In genomic region chr7:24662575-24662974, GRCm38 (mm10) we compare ENCODE assay signal across 9 mouse cellular contexts. TPM values are rescaled to one million over a fixed set of nuclear protein-coding genes. Genes with fewer than 3 reads are reported as not detected.
DNase-seq lines count a peak whose midpoint lies in the region; ATAC-seq and TF ChIP-seq lines count a peak whose summit lies in the region.
"Had no signal": no experiment of that assay in that cellular context is flagged by ENCODE, and none has a peak within 500 bp of the region (broad histone marks: within the 10 kb centered on the region; RNA-seq: fewer than 3 reads in every experiment).

No protein-coding gene starts in this region.

- no peaks in the 10 kb centered on the region for H3K27me3 ChIP-seq in kidney, embryonic 14.5 days (ENCODE audit: control insufficient read depth, insufficient read depth, low read length)
- H3K27me3 ChIP-seq in limb, embryonic 14.5 days (ENCODE audit: control insufficient read depth, insufficient read depth, low read length), result no peaks in the 10 kb centered on the region

- ATAC-seq in common myeloid progenitor, adult 5-6 weeks (replicated peaks; ENCODE audit: low read depth, poor library complexity, severe bottlenecking), result peak; percentile 90
- peak; percentile 64; the same call in 1 of the 2 replicates for ATAC-seq in kidney, embryonic 14.5 days (ENCODE audit: low FRiP score, low TSS enrichment)
- ATAC-seq in limb, embryonic 14.5 days (ENCODE audit: low FRiP score, low read depth), result no peak
- peak; percentile 79 for ATAC-seq in monocyte, adult 5-6 weeks (replicated peaks; ENCODE audit: insufficient number of reproducible peaks, low FRiP score, low TSS enrichment, poor library complexity, severe bottlenecking)

- no peak for TF ChIP-seq POLR2A in limb, embryonic 14.5 days (IDR thresholded peaks at IDR 0.05; ENCODE audit: borderline replicate concordance, extremely low read depth, insufficient read depth, insufficient read length)

- intact Hi-C loops in gastrocnemius, postnatal 14 days (cut with DNase I; ENCODE audit: low total_unique reads), result loop anchor here (5.0 kb wide), 1 partner anchor 65 kb away; no protein-coding TSS in a partner anchor

- H3K9ac ChIP-seq in kidney, embryonic 14.5 days (ENCODE audit: low read depth, low read length), result no peak overlapping the region
- H3K9ac ChIP-seq in limb, embryonic 14.5 days (ENCODE audit: low read depth, low read length, severe bottlenecking), result no peak overlapping the region

- no peak overlapping the region for H3K27ac ChIP-seq in kidney, embryonic 14.5 days (ENCODE audit: low read depth, low read length)
- no peak overlapping the region for H3K27ac ChIP-seq in limb, embryonic 14.5 days (replicated peaks; ENCODE audit: low read depth, low read length)

- H3K36me3 ChIP-seq in kidney, embryonic 14.5 days (ENCODE audit: control insufficient read depth, insufficient read depth, low read length), result no peaks in the 10 kb centered on the region
- H3K36me3 ChIP-seq in limb, embryonic 14.5 days (ENCODE audit: control insufficient read depth, insufficient read depth, low read length), result no peaks in the 10 kb centered on the region

- H3K4me2 ChIP-seq in kidney, embryonic 14.5 days (replicated peaks; ENCODE audit: low read depth, low read length), result no peak overlapping the region
- H3K4me2 ChIP-seq in limb, embryonic 14.5 days (replicated peaks; ENCODE audit: low read depth, low read length, severe bottlenecking), result no peak overlapping the region

- H3K4me3 ChIP-seq in kidney, embryonic 14.5 days (ENCODE audit: low read length), result no peak overlapping the region
- H3K4me3 ChIP-seq in limb, embryonic 14.5 days (replicated peaks; ENCODE audit: low read length), result no peak overlapping the region

- no peaks in the 10 kb centered on the region for H3K9me3 ChIP-seq in kidney, embryonic 14.5 days (ENCODE audit: control insufficient read depth, low read length)
- H3K9me3 ChIP-seq in limb, embryonic 14.5 days (ENCODE audit: control insufficient read depth, low read length), result no peaks in the 10 kb centered on the region; the same call in 1 of the 2 replicates

- peak; percentile 83 to 84 for DNase-seq in B cell, adult 2 months
- peak; percentile 87 for DNase-seq in ZHBTc4 (ENCODE audit: low read depth, low spot score)
- DNase-seq in gastrocnemius, postnatal 14 days, result peak; percentile 40
- DNase-seq in limb, embryonic 14.5 days (ENCODE audit: low spot score), result peak; percentile 88
- DNase-seq in spleen, postnatal 4 days (ENCODE audit: low spot score in 2 of 2), result peak; percentile 63 to 85

- H3K4me1 ChIP-seq in kidney, embryonic 14.5 days (ENCODE audit: control insufficient read depth, insufficient read depth, low read length), result no peaks in the 10 kb centered on the region
- H3K4me1 ChIP-seq in limb, embryonic 14.5 days (ENCODE audit: control insufficient read depth, insufficient read depth, low read length), result no peaks in the 10 kb centered on the region

- 14% methylated on average over 8 of the region's 8 CpGs for WGBS in kidney, embryonic 14.5 days
- WGBS in limb, embryonic 14.5 days, result 17% methylated on average over 8 of the region's 8 CpGs

RNA-seq across cellular contexts. Expression of gene Tex101, which starts 13.9 kb away (rescaled TPM):
- total RNA-seq in common myeloid progenitor, adult 5-6 weeks (2017), result not detected in 2 replicates
- not detected for total RNA-seq in gastrocnemius, postnatal 14 days (2021)
- not detected in 2 replicates for polyA plus RNA-seq in kidney, embryonic 14.5 days (2014; fragmentation: Nextera tagmentation; extraction: Ambion mirVana)
- polyA plus RNA-seq in limb, embryonic 14.5 days (2012; rRNA removed), result not detected in 2 replicates
- polyA plus RNA-seq in limb, embryonic 14.5 days (2014; fragmentation: Nextera tagmentation; extraction: Ambion mirVana), result not detected in 2 replicates
- not detected in 3 replicates for total RNA-seq in monocyte, adult 5-6 weeks (2017)
- total RNA-seq: gastrocnemius, adult 8-10 months had no signal

RNA-seq across cellular contexts. Expression of gene Lypd3, which starts 26.2 kb away (rescaled TPM):
- not detected in 2 replicates for total RNA-seq in common myeloid progenitor, adult 5-6 weeks (2017)
- not detected for total RNA-seq in gastrocnemius, postnatal 14 days (2021)
- 0.27 and 0.76 TPM in 2 replicates for polyA plus RNA-seq in kidney, embryonic 14.5 days (2014; fragmentation: Nextera tagmentation; extraction: Ambion mirVana)
- polyA plus RNA-seq in limb, embryonic 14.5 days (2012; rRNA removed), result 24.8 and 30.4 TPM in 2 replicates
- 38.8 and 50.7 TPM in 2 replicates for polyA plus RNA-seq in limb, embryonic 14.5 days (2014; fragmentation: Nextera tagmentation; extraction: Ambion mirVana)
- total RNA-seq in monocyte, adult 5-6 weeks (2017), result not detected in 3 replicates
- total RNA-seq: gastrocnemius, adult 8-10 months had no signal

RNA-seq across cellular contexts. Expression of gene BC049730, which starts 46.5 kb away (rescaled TPM):
- total RNA-seq in common myeloid progenitor, adult 5-6 weeks (2017), result not detected in 2 replicates
- total RNA-seq in gastrocnemius, postnatal 14 days (2021), result not detected
- polyA plus RNA-seq in kidney, embryonic 14.5 days (2014; fragmentation: Nextera tagmentation; extraction: Ambion mirVana), result not detected in 2 replicates
- not detected in 2 replicates for polyA plus RNA-seq in limb, embryonic 14.5 days (2012; rRNA removed)
- not detected in 2 replicates for polyA plus RNA-seq in limb, embryonic 14.5 days (2014; fragmentation: Nextera tagmentation; extraction: Ambion mirVana)
- total RNA-seq in monocyte, adult 5-6 weeks (2017), result not detected in 3 replicates
- total RNA-seq: gastrocnemius, adult 8-10 months had no signal

RNA-seq across cellular contexts. Expression of gene Phldb3, which starts 52.0 kb away (rescaled TPM):
- total RNA-seq in common myeloid progenitor, adult 5-6 weeks (2017), result 9.6 and 14.7 TPM in 2 replicates
- total RNA-seq in gastrocnemius, postnatal 14 days (2021), result under 1 TPM; 0.59 to 0.66 TPM
- polyA plus RNA-seq in kidney, embryonic 14.5 days (2014; fragmentation: Nextera tagmentation; extraction: Ambion mirVana), result 0.24 and 0.32 TPM in 2 replicates
- polyA plus RNA-seq in limb, embryonic 14.5 days (2012; rRNA removed), result 4.1 and 5.5 TPM in 2 replicates
- polyA plus RNA-seq in limb, embryonic 14.5 days (2014; fragmentation: Nextera tagmentation; extraction: Ambion mirVana), result 0.70 and 1.2 TPM in 2 replicates
- total RNA-seq in monocyte, adult 5-6 weeks (2017), result 7.5 to 10.6 TPM (median 9.6 TPM) in 3 replicates
